Mouse (Mus musculus) midbrain, embryonic 14.5 days (tissue): Measurements from ENCODE around the gene Rfx2. TPM values are rescaled to one million over a fixed set of nuclear protein-coding genes. Genes with fewer than 3 reads are reported as not detected.

ENCODE experiments used
- ATAC-seq: fragments of 200-750 bp; cut with Nextera tagmentation; 2 replicates; pipeline ENCODE4 v1.8.0; 2017; ENCODE audit warnings: moderate number of reproducible peaks, moderate library complexity; ENCODE audit not compliant: low FRiP score, low TSS enrichment
- DNase-seq: peaks from one replicate; pipeline ENCODE4 v3.0.0-alpha.2; 2015
- H3K27ac ChIP-seq: fragments of 300-500 bp; sonication (generic); replicated peaks from 2 replicates; pipeline ENCODE4 v1.5.1; 2014; ENCODE audit warnings: mild to moderate bottlenecking, low read depth, low read length, moderate library complexity
- H3K27me3 ChIP-seq: fragments of 300-500 bp; sonication (generic); 2 replicates; pipeline ENCODE4 v1.6.1; 2014; ENCODE audit warnings: low read length, control low read depth, mixed read lengths; ENCODE audit not compliant: control insufficient read depth, insufficient read depth
- H3K36me3 ChIP-seq: fragments of 300-500 bp; sonication (generic); 2 replicates; pipeline ENCODE4 v1.6.1; 2014; ENCODE audit warnings: low read length, control low read depth; ENCODE audit not compliant: control insufficient read depth, insufficient read depth
- H3K4me1 ChIP-seq: fragments of 300-500 bp; sonication (generic); 2 replicates; pipeline ENCODE4 v1.6.1; 2014; ENCODE audit warnings: mild to moderate bottlenecking, antibody characterized with exemption, low read length, control low read depth; ENCODE audit not compliant: control insufficient read depth, insufficient read depth
- H3K4me2 ChIP-seq: fragments of 300-500 bp; sonication (generic); 2 replicates; pipeline ENCODE4 v1.6.1; 2014; ENCODE audit warnings: mild to moderate bottlenecking, low read length, moderate library complexity
- H3K4me3 ChIP-seq: fragments of 300-500 bp; sonication (generic); replicated peaks from 2 replicates; pipeline ENCODE4 v1.5.1; 2014; ENCODE audit warnings: low read depth, low read length
- H3K9ac ChIP-seq: fragments of 300-500 bp; sonication (generic); replicated peaks from 2 replicates; pipeline ENCODE4 v1.6.1; 2014; ENCODE audit warnings: mild to moderate bottlenecking, low read length, moderate library complexity
- H3K9me3 ChIP-seq: fragments of 300-500 bp; sonication (generic); 2 replicates; pipeline ENCODE4 v1.6.1; 2016; ENCODE audit warnings: low read length, control low read depth, mixed read lengths; ENCODE audit not compliant: control insufficient read depth
- WGBS: fragments of 180-500 bp; shearing (Covaris S2); extraction: QIAGEN DNeasy Blood & Tissue Kit; methylation state at CpG from one replicate; pipeline ENCODE4 v1.1.7; 2014; 5-methylcytosine and 5-hydroxymethylcytosine counted together
- polyA plus RNA-seq: library from polyadenylated mRNA; unstranded; fragments of >200 nt; fragmentation: Nextera tagmentation; extraction: Ambion mirVana; gene quantifications from 2 replicates; pipeline ENCODE4 v1.2.1, GENCODE M21; 2014

Rfx2 gene
- polyA plus RNA-seq, 1 experiment from 2014 or later, result 4.1 TPM

- WGBS, result 70% methylated on average over 5 of the region's 5 CpGs
- H3K4me2 ChIP-seq, result no peak overlapping the region
- no peaks in the 10 kb centered on the region for H3K4me1 ChIP-seq
- H3K27me3 ChIP-seq, result no peaks in the 10 kb centered on the region
- H3K36me3 ChIP-seq, result no peaks in the 10 kb centered on the region
- ATAC-seq (no peak), DNase-seq (no peak)
- H3K4me3 ChIP-seq, result no peak overlapping the region
- no peaks in the 10 kb centered on the region for H3K9me3 ChIP-seq
- no peak overlapping the region for H3K9ac ChIP-seq
- no peak overlapping the region for H3K27ac ChIP-seq
Observed at GRCm38 (mm10) chr17:56744173-56744572, 86.6 kb downstream of the Rfx2 start.

GRCm38 (mm10) chr17:56740788-56741160 lies 90.0 kb downstream of the Rfx2 start:
- H3K27ac ChIP-seq, result no peak overlapping the region
- H3K4me3 ChIP-seq, result no peak overlapping the region
- WGBS, result 85% methylated on average over 17 of the region's 17 CpGs
- no peak overlapping the region for H3K9ac ChIP-seq
- no peaks in the 10 kb centered on the region for H3K36me3 ChIP-seq
- DNase-seq (no peak), ATAC-seq (no peak)
- no peaks in the 10 kb centered on the region for H3K27me3 ChIP-seq
- no peak overlapping the region for H3K4me2 ChIP-seq
- no peaks in the 10 kb centered on the region for H3K9me3 ChIP-seq
- H3K4me1 ChIP-seq, result no peaks in the 10 kb centered on the region

GRCm38 (mm10) chr17:56740118-56740787 lies 90.6 kb downstream of the Rfx2 start:
- WGBS, result 86% methylated on average over 17 of the region's 17 CpGs
- ATAC-seq (no peak), DNase-seq (no peak)
- no peak overlapping the region for H3K27ac ChIP-seq
- H3K9me3 ChIP-seq, result no peaks in the 10 kb centered on the region
- H3K36me3 ChIP-seq, result no peaks in the 10 kb centered on the region
- H3K27me3 ChIP-seq, result no peaks in the 10 kb centered on the region
- no peak overlapping the region for H3K4me2 ChIP-seq
- H3K4me3 ChIP-seq, result no peak overlapping the region
- H3K4me1 ChIP-seq, result no peaks in the 10 kb centered on the region
- no peak overlapping the region for H3K9ac ChIP-seq

- no peaks in the 10 kb centered on the region for H3K9me3 ChIP-seq
- 83% methylated on average over 10 of the region's 10 CpGs for WGBS
- H3K36me3 ChIP-seq, result no peaks in the 10 kb centered on the region
- H3K4me1 ChIP-seq, result no peaks in the 10 kb centered on the region
- no peak for DNase-seq
- no peak overlapping the region for H3K9ac ChIP-seq
- H3K4me2 ChIP-seq, result no peak overlapping the region
- no peak overlapping the region for H3K4me3 ChIP-seq
- no peak for ATAC-seq
- H3K27ac ChIP-seq, result no peak overlapping the region
- no peaks in the 10 kb centered on the region for H3K27me3 ChIP-seq
Observed at GRCm38 (mm10) chr17:56738221-56738620, 92.6 kb downstream of the Rfx2 start.

GRCm38 (mm10) chr17:56736534-56736933 lies 94.3 kb downstream of the Rfx2 start:
- no peak overlapping the region for H3K9ac ChIP-seq
- no peaks in the 10 kb centered on the region for H3K4me1 ChIP-seq
- no peak overlapping the region for H3K27ac ChIP-seq
- no peak overlapping the region for H3K4me3 ChIP-seq
- H3K4me2 ChIP-seq, result no peak overlapping the region
- H3K36me3 ChIP-seq, result no peaks in the 10 kb centered on the region
- H3K9me3 ChIP-seq, result no peaks in the 10 kb centered on the region
- no peaks in the 10 kb centered on the region for H3K27me3 ChIP-seq
- 47% methylated on average over 8 of the region's 8 CpGs for WGBS
- no peak for ATAC-seq
- no peak for DNase-seq

- no peak overlapping the region for H3K4me2 ChIP-seq
- no peak overlapping the region for H3K27ac ChIP-seq
- no peak overlapping the region for H3K4me3 ChIP-seq
- no peaks in the 10 kb centered on the region for H3K27me3 ChIP-seq
- no peak overlapping the region for H3K9ac ChIP-seq
- H3K9me3 ChIP-seq, result no peaks in the 10 kb centered on the region
- no peaks in the 10 kb centered on the region for H3K36me3 ChIP-seq
- 46% methylated on average over 2 of the region's 2 CpGs for WGBS
- no peaks in the 10 kb centered on the region for H3K4me1 ChIP-seq
- ATAC-seq, result no peak
- no peak for DNase-seq
Observed at GRCm38 (mm10) chr17:56729656-56730055, 101.2 kb downstream of the Rfx2 start.

- no peak for ATAC-seq
- Histone ChIP-seq H3K4me2 (no peak overlapping the region), H3K27me3 (no peaks in the 10 kb centered on the region), H3K27ac (no peak overlapping the region), H3K9me3 (no peaks in the 10 kb centered on the region), H3K36me3 (no peaks in the 10 kb centered on the region), H3K9ac (no peak overlapping the region), H3K4me1 (no peaks in the 10 kb centered on the region), H3K4me3 (no peak overlapping the region)
- 68% methylated on average over 6 of the region's 6 CpGs for WGBS
- DNase-seq, result no peak
Observed at GRCm38 (mm10) chr17:56729151-56729550, 101.7 kb downstream of the Rfx2 start.

- no peak for ATAC-seq
- Histone ChIP-seq H3K4me3 (no peak overlapping the region), H3K9me3 (no peaks in the 10 kb centered on the region), H3K4me1 (no peaks in the 10 kb centered on the region), H3K27me3 (no peaks in the 10 kb centered on the region), H3K36me3 (peaks cover 9% of the 10 kb centered on the region), H3K9ac (no peak overlapping the region), H3K27ac (no peak overlapping the region), H3K4me2 (no peak overlapping the region)
- WGBS, result 47% methylated on average over 12 of the region's 12 CpGs
- no peak for DNase-seq
Observed at GRCm38 (mm10) chr17:56728117-56728516, 102.7 kb downstream of the Rfx2 start.

- H3K4me1 ChIP-seq, result no peaks in the 10 kb centered on the region
- no peak for DNase-seq
- ATAC-seq, result no peak
Observed at GRCm38 (mm10) chr17:56727659-56728058, 103.2 kb downstream of the Rfx2 start.

More at GRCm38 (mm10) chr17:56727659-56728058, 103.2 kb downstream of the Rfx2 start:
- H3K4me2 ChIP-seq, result no peak overlapping the region
- peaks cover 14% of the 10 kb centered on the region for H3K36me3 ChIP-seq
- H3K4me3 ChIP-seq, result no peak overlapping the region
- H3K9me3 ChIP-seq, result no peaks in the 10 kb centered on the region
- H3K27me3 ChIP-seq, result no peaks in the 10 kb centered on the region
- no peak overlapping the region for H3K27ac ChIP-seq
- no peak overlapping the region; the same call in 1 of the 2 replicates for H3K9ac ChIP-seq
- 14% methylated on average over 12 of the region's 12 CpGs for WGBS
